Mouse (Mus musculus): ENCODE results near the gene Lyar. TPM values are rescaled to one million over a fixed set of nuclear protein-coding genes. Genes with fewer than 3 reads are reported as not detected.

Gene Lyar
- polyA plus RNA-seq, 1 experiment, result 33.8 TPM

- 5% methylated on average over 65 of the region's 65 CpGs for WGBS
- H3K27ac ChIP-seq (ENCODE audit: control insufficient read depth, insufficient read depth, low read depth, low read length, poor library complexity), result no peak overlapping the region
- no peaks in the 10 kb centered on the region; the same call in 1 of the 2 replicates for H3K4me1 ChIP-seq (ENCODE audit: control insufficient read depth, insufficient read depth, low read length)
- TF ChIP-seq POLR2A (IDR thresholded peaks at IDR 0.05; ENCODE audit: borderline replicate concordance, control insufficient read depth, low read depth, low read length), result no peak
- H3K4me3 ChIP-seq (replicated peaks; ENCODE audit: control insufficient read depth, low read depth, low read length), result no peak overlapping the region
Observed at GRCm38 (mm10) chr5:38277098-38277866, 57.0 kb downstream of the Lyar start.

- no peak overlapping the region for H3K4me3 ChIP-seq (replicated peaks; ENCODE audit: control insufficient read depth, low read depth, low read length)
- WGBS, result 25% methylated on average over 12 of the region's 12 CpGs
- H3K4me1 ChIP-seq (ENCODE audit: control insufficient read depth, insufficient read depth, low read length), result no peaks in the 10 kb centered on the region; the same call in 1 of the 2 replicates
- H3K27ac ChIP-seq (ENCODE audit: control insufficient read depth, insufficient read depth, low read depth, low read length, poor library complexity), result no peak overlapping the region
- TF ChIP-seq POLR2A (IDR thresholded peaks at IDR 0.05; ENCODE audit: borderline replicate concordance, control insufficient read depth, low read depth, low read length), result no peak
- no peak for TF ChIP-seq CTCF (IDR thresholded peaks at IDR 0.05; ENCODE audit: control insufficient read depth, insufficient read depth, low read length)
Observed at GRCm38 (mm10) chr5:38277936-38278600, 57.8 kb downstream of the Lyar start.

GRCm38 (mm10) chr5:38280075-38280474 lies 59.8 kb downstream of the Lyar start:
- Histone ChIP-seq H3K4me1 (ENCODE audit: control insufficient read depth, insufficient read depth, low read length) (no peaks in the 10 kb centered on the region; the same call in 1 of the 2 replicates), H3K27ac (ENCODE audit: control insufficient read depth, insufficient read depth, low read depth, low read length, poor library complexity) (no peak overlapping the region), H3K4me3 (replicated peaks; ENCODE audit: control insufficient read depth, low read depth, low read length) (no peak overlapping the region)
- TF ChIP-seq CTCF (IDR thresholded peaks at IDR 0.05; ENCODE audit: control insufficient read depth, insufficient read depth, low read length) (no peak), POLR2A (IDR thresholded peaks at IDR 0.05; ENCODE audit: borderline replicate concordance, control insufficient read depth, low read depth, low read length) (no peak)
- WGBS, result 4% methylated on average over 1 of the region's 1 CpGs

Other genes with a start within 250 kb of the Lyar start
- gene Stx18, start 181.7 kb upstream of the Lyar start, polyA plus RNA-seq (2011; ENCODE audit: insufficient read depth, insufficient read length, low replicate concordance, missing spikeins), result 7.1 and 11.9 TPM in 2 replicates
- 1.8 and 6.8 TPM in 2 replicates for gene Nsg1, start 60.6 kb upstream of the Lyar start, polyA plus RNA-seq (2011; ENCODE audit: insufficient read depth, insufficient read length, low replicate concordance, missing spikeins)
- 1.7 and 3.5 TPM in 2 replicates for gene Zbtb49, start within 50 bp of the Lyar start, polyA plus RNA-seq (2011; ENCODE audit: insufficient read depth, insufficient read length, low replicate concordance, missing spikeins)
- gene Tmem128, start 39.7 kb downstream of the Lyar start, polyA plus RNA-seq (2011; ENCODE audit: insufficient read depth, insufficient read length, low replicate concordance, missing spikeins), result 14.8 and 18.9 TPM in 2 replicates
- not detected in 2 replicates for gene Otop1, start 55.5 kb downstream of the Lyar start, polyA plus RNA-seq (2011; ENCODE audit: insufficient read depth, insufficient read length, low replicate concordance, missing spikeins)
- gene Drd5, start 98.9 kb downstream of the Lyar start, polyA plus RNA-seq (2011; ENCODE audit: insufficient read depth, insufficient read length, low replicate concordance, missing spikeins), result not detected in 2 replicates